Mouse (Mus musculus) cortical plate, adult 2 months (tissue): ENCODE data around the gene Tmem131.

ENCODE experiments used
- CTCF ChIP-seq: fragments of 200-500 bp; IDR thresholded peaks from 2 replicates; pipeline ENCODE4 v1.5.1; 2011; ENCODE audit warnings: mild to moderate bottlenecking, control low read depth, low read length; ENCODE audit not compliant: insufficient read depth; ENCODE audit errors: extremely low read depth
- POLR2A ChIP-seq: fragments of 200-500 bp; IDR thresholded peaks from 2 replicates; pipeline ENCODE4 v1.6.1; 2011; ENCODE audit warnings: mild to moderate bottlenecking, low read length, control low read depth; ENCODE audit not compliant: insufficient read depth; ENCODE audit errors: extremely low read depth

GRCm38 (mm10) chr1:36917423-36917822 lies 26.0 kb downstream of the Tmem131 start:
- TF ChIP-seq CTCF (no peak), POLR2A (no peak)
